Mouse (Mus musculus): ENCODE results near the gene Zfp583. TPM values are rescaled to one million over a fixed set of nuclear protein-coding genes. Genes with fewer than 3 reads are reported as not detected.
"Not testable (repeated sequence)": the region's sequence is repeated elsewhere in the genome, so short reads cannot be mapped to it uniquely, and the experiment has no call there.

The Zfp583 gene
- total RNA-seq, 2 experiments from 2014 or later = 1.1 to 1.8 TPM

DNA sequence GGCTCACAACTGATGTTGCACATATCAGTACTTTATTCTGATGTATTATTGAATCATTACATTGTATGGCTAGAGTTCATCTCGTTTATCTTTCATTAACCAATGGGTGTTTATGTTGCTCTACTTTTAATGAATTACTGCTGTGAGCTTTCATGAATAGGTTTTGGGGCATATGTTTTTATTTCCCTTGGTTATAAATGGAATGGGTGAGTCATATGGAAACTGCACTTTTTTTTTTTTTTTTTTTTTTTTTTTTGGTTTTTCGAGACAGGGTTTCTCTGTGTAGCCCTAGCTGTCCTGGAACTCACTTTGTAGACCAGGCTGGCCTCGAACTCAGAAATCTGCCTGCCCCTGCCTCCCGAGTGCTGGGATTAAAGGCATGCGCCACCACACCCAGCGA lies 40.0 kb downstream of the Zfp583 start:
- not testable (repeated sequence) for DNase-seq

DNA sequence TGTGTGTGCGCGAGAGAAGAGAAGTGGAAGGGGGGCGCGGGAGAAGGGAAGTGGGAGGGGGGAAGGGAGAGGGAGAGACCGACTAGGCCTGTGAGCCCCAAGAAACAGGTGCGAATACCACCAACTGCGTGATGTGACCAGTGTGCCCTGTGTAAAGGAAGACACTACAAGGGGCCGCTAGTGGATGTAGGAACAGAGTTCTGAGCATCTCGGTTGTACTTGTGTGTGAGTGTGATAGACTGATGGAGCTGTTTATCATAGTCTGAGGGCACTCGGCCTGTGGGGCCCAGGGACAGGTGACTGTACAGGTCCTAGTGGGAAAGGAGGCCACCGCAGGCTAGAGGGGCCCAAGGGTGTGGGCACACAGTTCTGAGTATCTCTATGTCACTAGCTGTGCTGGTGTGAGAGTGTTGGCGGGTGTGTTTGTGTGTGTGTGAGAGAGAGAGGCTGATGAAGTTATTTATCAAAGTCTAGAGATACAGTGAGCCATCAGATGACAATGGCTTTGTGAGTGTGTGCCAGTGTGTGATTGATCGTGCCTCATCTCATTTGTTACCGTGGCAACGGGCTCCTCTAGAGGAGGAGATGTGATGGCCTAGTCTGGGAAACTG lies 44.1 kb downstream of the Zfp583 start:
- DNase-seq = peak in 1 of 2 experiments; percentile 9
- intact Hi-C loops (cut with DNase I) = loop anchor here (10.0 kb wide), 1 partner anchor 838 kb away; the partner anchor contains the start of gene Zfp954

More for the DNA sequence above, 40.0 kb downstream of the Zfp583 start:
- intact Hi-C loops (cut with DNase I) = not testable (repeated sequence)

DNA sequence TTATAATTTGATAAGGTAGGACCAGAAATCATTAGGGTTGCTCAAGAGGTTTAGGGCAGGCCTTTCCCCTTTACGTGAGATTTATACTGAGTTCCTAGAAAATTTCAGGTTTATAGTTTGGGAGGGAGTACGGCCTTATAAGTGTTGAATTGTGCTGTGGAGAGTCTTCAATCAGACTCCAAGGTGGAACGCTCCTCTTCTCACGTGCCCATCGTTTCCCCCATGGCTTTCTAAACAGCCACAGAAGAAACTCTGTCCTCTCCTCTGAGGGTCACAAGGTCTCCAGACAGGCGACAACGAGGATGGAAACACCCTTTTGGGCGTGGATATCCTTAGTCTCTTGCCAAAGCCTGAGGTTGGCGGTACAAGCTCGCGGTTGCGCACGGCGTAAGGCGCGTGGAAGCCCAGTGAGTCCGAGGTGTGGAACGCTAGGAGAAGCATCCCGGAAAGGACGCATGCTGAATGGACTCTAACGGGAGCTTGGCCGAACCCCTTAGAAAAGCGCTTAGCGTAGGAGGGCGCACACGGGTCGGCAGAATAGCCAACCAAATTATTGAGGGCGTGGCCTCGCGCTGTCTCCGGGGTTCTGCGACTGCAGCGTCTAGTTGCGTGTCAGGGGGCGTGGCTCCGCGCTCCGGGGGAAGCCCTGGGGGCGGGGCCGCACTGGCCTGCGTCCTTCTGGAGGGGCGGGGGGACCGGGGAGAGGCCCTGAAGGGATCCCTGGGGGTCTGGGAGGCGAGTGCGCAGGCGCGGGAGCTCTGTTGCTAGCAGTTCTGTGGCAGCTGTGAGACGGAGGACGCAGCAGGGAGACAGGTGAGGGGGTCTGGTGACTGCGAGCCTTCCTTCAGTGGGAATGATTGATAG lies 45.0 kb downstream of the Zfp583 start, which contains the start of gene Zfp667:
Gene Zfp667 (plus strand): TSS at position 738 of the 864 bp plus-strand sequence.
- DNase-seq = peak; percentile 97 to 98
- intact Hi-C loops (cut with DNase I) = loop anchor here (2.0 to 10.0 kb wide), 2 partner anchors 45 to 839 kb away; partner anchors contain the start of genes Zfp583 and Zfp954

DNA sequence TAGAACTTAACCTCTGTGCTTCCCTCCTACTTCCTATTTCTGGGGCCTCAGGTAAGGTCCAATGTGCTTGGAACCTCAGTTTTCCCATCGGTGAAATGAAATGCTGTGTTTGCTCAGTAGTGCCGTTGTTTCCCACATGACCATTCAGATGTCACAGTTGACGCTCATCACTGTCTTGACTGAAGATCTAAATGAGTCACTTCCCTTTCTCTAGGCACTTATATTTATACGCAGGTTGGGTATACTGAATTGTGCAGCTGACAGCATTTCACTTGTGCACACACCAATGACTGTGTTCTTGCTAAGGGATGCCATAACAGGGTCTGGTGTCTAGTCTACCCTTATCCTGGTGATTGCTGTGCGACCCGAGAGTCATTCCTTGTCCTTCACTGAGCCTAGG lies 45.7 kb downstream of the Zfp583 start:
- intact Hi-C loops (cut with DNase I) = loop anchor here (2.0 to 10.0 kb wide), 2 partner anchors 45 to 839 kb away; partner anchors contain the start of genes Zfp583 and Zfp954
- no peak for DNase-seq

DNA sequence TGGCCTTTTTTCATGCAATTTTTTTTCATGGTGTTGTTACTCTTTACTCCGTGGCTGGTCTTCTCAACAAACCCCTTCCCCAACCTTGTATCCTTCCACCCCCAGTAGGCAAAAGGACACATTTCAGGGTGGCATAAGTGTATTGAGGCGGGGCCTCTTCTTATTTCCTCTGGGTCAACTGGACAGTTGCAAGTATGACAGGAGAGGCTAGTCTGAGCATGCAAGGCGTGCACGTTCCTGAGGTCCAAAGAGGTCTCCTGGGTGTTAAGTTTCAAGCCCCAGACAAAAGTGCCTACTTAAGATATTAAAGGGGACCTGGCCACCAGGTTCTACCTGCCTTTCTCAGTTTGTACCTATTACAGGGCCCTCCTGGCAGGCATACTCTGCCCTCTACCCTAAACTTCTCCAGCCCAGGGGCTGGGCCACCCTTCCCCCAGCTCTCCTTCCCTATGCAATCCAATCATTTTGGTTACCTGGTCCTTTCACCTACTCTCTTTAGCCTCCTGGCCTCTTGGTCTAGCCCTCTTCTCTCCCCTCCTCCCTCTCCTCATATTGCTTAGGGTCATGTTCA lies 46.6 kb downstream of the Zfp583 start:
- no peak for DNase-seq
- intact Hi-C loops (cut with DNase I) = loop anchor here (2.0 to 10.0 kb wide), 4 partner anchors 46 to 840 kb away; partner anchors contain the start of genes Zfp444, Zfp583 and Zfp954

DNA sequence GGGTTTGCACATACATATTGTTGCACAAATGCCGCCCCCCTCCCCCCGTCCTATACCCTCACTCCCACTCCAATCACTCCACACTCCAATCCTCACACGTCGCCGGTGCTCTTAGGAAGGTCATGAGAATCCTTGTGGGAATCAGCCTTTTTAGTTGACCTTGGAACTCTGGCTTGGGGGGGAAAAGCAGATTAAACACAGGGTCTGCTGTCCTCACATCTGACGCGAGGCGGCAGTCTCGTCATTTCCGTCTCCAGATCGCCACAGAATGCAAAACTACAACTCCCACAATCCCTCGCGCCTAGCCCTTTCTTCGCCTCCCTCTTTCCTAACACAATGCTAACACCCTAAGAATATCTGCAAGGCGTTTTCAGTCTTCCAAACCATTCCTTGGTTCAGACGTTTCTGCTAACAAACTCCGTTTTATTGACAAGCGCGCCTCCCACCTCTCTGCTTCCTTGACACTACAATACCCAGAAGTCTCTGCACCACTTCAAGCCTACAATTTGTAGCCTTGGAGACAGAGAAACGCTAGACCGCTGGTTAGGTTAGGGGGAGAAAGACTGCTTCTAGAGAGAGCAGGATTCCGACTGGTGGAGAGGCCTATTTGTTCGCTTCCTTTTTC lies 47.5 kb downstream of the Zfp583 start:
- intact Hi-C loops (cut with DNase I) = loop anchor here (2.0 to 10.0 kb wide), 5 partner anchors 43 to 841 kb away; partner anchors contain the start of genes Zfp444, Zfp583 and Zfp954
- peak; percentile 74 to 79 for DNase-seq

DNA sequence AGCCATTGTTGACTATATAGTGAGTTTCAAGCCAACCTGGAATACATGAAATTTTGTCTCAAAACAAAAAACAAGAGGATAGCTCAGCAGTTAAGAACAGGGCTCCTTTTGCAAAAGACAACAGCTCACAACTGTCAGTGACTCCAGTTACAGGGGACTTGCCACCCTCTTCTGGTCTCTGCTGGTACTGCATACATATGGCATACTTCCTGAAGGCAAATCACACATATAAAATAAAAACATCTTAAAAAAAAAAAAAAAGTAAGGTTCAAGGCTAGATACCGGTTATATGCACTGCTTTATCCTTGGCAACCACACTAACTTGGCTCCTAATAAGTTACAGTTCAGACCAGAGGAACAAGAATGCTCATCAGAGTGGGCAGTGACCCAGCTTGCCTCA lies 48.3 kb downstream of the Zfp583 start:
- peak; percentile 60 to 74 for DNase-seq
- intact Hi-C loops (cut with DNase I) = loop anchor here (2.0 to 10.0 kb wide), 4 partner anchors 42 to 842 kb away; partner anchors contain the start of genes Zfp444 and Zfp954

DNA sequence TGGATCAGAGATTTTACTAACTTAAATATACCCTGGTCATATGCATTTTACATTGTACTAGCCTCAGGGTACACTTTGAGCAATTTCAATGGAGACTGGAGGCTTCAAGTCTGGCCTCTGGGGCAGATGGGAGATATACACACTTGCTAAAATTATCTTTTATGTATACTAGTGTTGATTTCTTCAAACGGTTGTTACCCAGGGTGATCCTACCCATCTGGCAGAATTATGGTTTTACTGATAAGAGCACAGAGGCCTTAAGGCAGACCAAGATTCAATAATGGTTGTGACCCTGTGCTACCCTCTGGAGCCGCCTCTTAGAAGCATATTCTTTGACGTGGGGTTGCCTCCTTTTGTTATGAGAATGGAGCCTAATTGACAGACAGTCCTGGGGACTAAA lies 53.2 kb downstream of the Zfp583 start:
- intact Hi-C loops (cut with DNase I) = no loop called here
- DNase-seq = no peak

DNA sequence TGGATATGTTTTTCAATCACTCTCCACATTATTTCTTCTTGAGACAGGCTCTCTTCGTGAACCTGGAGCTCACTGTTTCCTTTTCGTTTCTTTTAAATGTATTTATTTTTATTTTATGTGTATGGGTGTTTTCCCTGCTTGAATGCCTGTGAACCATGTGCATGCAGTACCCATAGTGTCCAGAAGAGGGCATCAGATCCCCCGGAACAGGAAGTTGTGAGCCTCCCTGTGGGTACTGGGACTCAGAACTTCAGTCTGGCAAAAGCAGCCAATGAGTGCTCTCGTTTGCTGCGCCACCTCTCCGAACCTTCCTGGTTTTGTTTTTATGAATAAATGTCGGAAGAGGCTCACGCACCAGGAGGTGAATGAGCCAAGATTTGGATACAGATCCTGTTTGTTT lies 65.4 kb downstream of the Zfp583 start:
- intact Hi-C loops (cut with DNase I) = no loop called here
- peak in 1 of 2 experiments; percentile 13 for DNase-seq

Other genes with a start within 250 kb of the Zfp583 start
- 10 to 100 TPM; 30.2 to 34.0 TPM for gene Zfp787, start 175.3 kb downstream of the Zfp583 start, total RNA-seq (2021)
- gene Zfp444, start 159.1 kb downstream of the Zfp583 start, total RNA-seq (2021) = 10 to 100 TPM in 1 of 2 experiments, 1 to 10 TPM in 1; 9.4 to 11.4 TPM
- gene Galp, start 134.2 kb downstream of the Zfp583 start, total RNA-seq (2021) = not detected
- not detected for gene Zscan5b, start 109.0 kb downstream of the Zfp583 start, total RNA-seq (2021)
- not detected for gene Epp13, start 78.6 kb downstream of the Zfp583 start, total RNA-seq (2021)
- 1 to 10 TPM; 3.4 to 4.0 TPM for gene Zfp667, start 44.7 kb downstream of the Zfp583 start, total RNA-seq (2021)
- gene Gm3854, start 12.5 kb upstream of the Zfp583 start, total RNA-seq (2021) = under 1 TPM; 0.16 to 0.33 TPM
- gene Zfp78, start 32.0 kb upstream of the Zfp583 start, total RNA-seq (2021) = 1 to 10 TPM; 2.4 to 3.0 TPM
- 1 to 10 TPM; 2.9 to 3.1 TPM for gene Zfp28, start 52.0 kb upstream of the Zfp583 start, total RNA-seq (2021)
- gene Smim17, start 67.4 kb upstream of the Zfp583 start, total RNA-seq (2021) = not detected
- gene Gm20715, start 79.0 kb upstream of the Zfp583 start, total RNA-seq (2021) = not detected
- gene Olfr1344, start 107.4 kb upstream of the Zfp583 start, total RNA-seq (2021) = not detected
- not detected for gene Olfr1336, start 124.9 kb upstream of the Zfp583 start, total RNA-seq (2021)
- not detected for gene Olfr1346, start 135.8 kb upstream of the Zfp583 start, total RNA-seq (2021)
- not detected for gene Olfr5, start 155.7 kb upstream of the Zfp583 start, total RNA-seq (2021)
- gene Olfr1347, start 168.5 kb upstream of the Zfp583 start, total RNA-seq (2021) = not detected
- not detected for gene Olfr1348, start 177.5 kb upstream of the Zfp583 start, total RNA-seq (2021)
- gene Olfr1349, start 191.7 kb upstream of the Zfp583 start, total RNA-seq (2021) = not detected
- not detected for gene Olfr1350, start 233.6 kb upstream of the Zfp583 start, total RNA-seq (2021)